Mouse (Mus musculus): ENCODE measurements around the gene Aldob.

GRCm38 (mm10) chr4:49546026-49546425 lies 3.3 kb downstream of the Aldob start:
- TF ChIP-seq CTCF (IDR thresholded peaks at IDR 0.05; ENCODE audit: insufficient read depth, low read length) (no peak), POLR2A (IDR thresholded peaks at IDR 0.05; ENCODE audit: borderline replicate concordance, extremely low read depth, low read depth, low read length) (no peak)
